Mouse (Mus musculus) testis, adult 2 months (tissue): ENCODE results near the gene Fam110c.

Experiments used
- CTCF ChIP-seq: fragments of 200-500 bp; IDR thresholded peaks from 2 replicates; pipeline ENCODE4 v1.5.1; 2012; ENCODE audit warnings: low read depth, mild to moderate bottlenecking, inconsistent platforms, low read length, moderate library complexity; ENCODE audit not compliant: control insufficient read depth, insufficient read depth, insufficient replicate concordance
- POLR2A ChIP-seq: fragments of 200-500 bp; IDR thresholded peaks from 2 replicates; pipeline ENCODE4 v1.6.1; 2012; ENCODE audit warnings: low read depth, mild to moderate bottlenecking, inconsistent platforms, low read length, moderate library complexity; ENCODE audit not compliant: control insufficient read depth

GRCm38 (mm10) chr12:31087060-31087459 is 13.4 kb downstream of the Fam110c start:
- no peak for TF ChIP-seq CTCF
- no peak for TF ChIP-seq POLR2A
